Comparison of ENCODE assay signal across 8 mouse cellular contexts in the genomic region with DNA sequence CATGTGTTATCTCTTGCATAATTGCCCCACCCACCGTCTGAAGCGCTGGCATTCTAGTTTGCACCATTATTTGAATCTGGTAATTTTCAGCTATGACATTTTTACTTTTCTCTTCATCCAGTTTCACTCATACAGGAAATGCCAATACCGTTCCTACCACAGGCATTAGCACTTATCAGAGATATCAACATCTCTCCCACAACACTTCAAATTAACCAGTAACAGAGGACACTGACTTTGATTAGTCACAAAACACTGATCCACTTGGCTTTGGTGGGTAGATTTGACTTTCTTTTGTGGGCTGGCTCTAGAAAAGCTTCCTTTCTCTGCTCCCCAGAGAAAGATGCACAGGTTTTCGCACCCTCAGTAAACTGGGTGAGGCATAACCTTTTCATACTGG. TPM values are rescaled to one million over a fixed set of nuclear protein-coding genes. Genes with fewer than 3 reads are reported as not detected.
DNase-seq lines count a peak whose midpoint lies in the region; ATAC-seq and TF ChIP-seq lines count a peak whose summit lies in the region.

No protein-coding gene starts in this region.

- peak overlapping the region; percentile 63; the same call in 1 of the 2 replicates for H3K4me3 ChIP-seq in heart, postnatal 0 days (ENCODE audit: low read depth, low read length)
- H3K4me3 ChIP-seq in midbrain, embryonic 15.5 days, result no peak overlapping the region

- H3K27me3 ChIP-seq in heart, postnatal 0 days (ENCODE audit: control insufficient read depth, insufficient read depth, low read length), result no peaks in the 10 kb centered on the region
- H3K27me3 ChIP-seq in midbrain, embryonic 15.5 days (replicated peaks), result no peaks in the 10 kb centered on the region; the same call in none of the 2 replicates

- no peaks in the 10 kb centered on the region for H3K36me3 ChIP-seq in heart, postnatal 0 days (replicated peaks; ENCODE audit: control insufficient read depth, insufficient read depth, low read length)
- H3K36me3 ChIP-seq in midbrain, embryonic 15.5 days (replicated peaks), result no peaks in the 10 kb centered on the region

- no peak for ATAC-seq in heart, postnatal 0 days (ENCODE audit: insufficient read depth, low read depth)
- ATAC-seq in midbrain, embryonic 15.5 days (replicated peaks), result no peak

- H3K9ac ChIP-seq in heart, postnatal 0 days (replicated peaks; ENCODE audit: low read depth, low read length), result no peak overlapping the region
- no peak overlapping the region for H3K9ac ChIP-seq in midbrain, embryonic 15.5 days

- 41% methylated on average over 4 of the region's 4 CpGs for WGBS in heart, postnatal 0 days
- WGBS in midbrain, embryonic 15.5 days, result 73% methylated on average over 4 of the region's 4 CpGs

- no peak overlapping the region for H3K27ac ChIP-seq in heart, postnatal 0 days (ENCODE audit: low read depth)
- no peak overlapping the region for H3K27ac ChIP-seq in midbrain, embryonic 15.5 days

- H3K4me1 ChIP-seq in heart, postnatal 0 days (ENCODE audit: control insufficient read depth, insufficient read depth), result 0 out of 2 replicates have a peak, but pooled peaks cover under 1% of the 10 kb centered on the region
- H3K4me1 ChIP-seq in midbrain, embryonic 15.5 days, result peaks cover 18% of the 10 kb centered on the region

- intact Hi-C loops in heart, postnatal 14 days (cut with DNase I), result no loop called here

- no peak for DNase-seq in heart, postnatal 0 days (ENCODE audit: low spot score)
- DNase-seq in heart, postnatal 14 days, result no peak
- DNase-seq in T-cell, adult 2 months (ENCODE audit: low spot score), result peak; percentile 34
- DNase-seq in induced T-regulatory cell, adult 2 months (ENCODE audit: low read depth), result peak; percentile 81
- no peak for DNase-seq in cerebellum, adult 8-10 months
- DNase-seq in yolk sac, embryonic 10.5 days (ENCODE audit: low spot score), result no peak
- DNase-seq in frontal cortex, postnatal 10 days (ENCODE audit: low spot score in 2 of 2), result no peak

- peak overlapping the region; percentile 94 for H3K4me2 ChIP-seq in heart, postnatal 0 days (ENCODE audit: low read depth, low read length)
- H3K4me2 ChIP-seq in midbrain, embryonic 15.5 days, result peak overlapping the region; percentile 92; the same call in 1 of the 2 replicates

- H3K9me3 ChIP-seq in heart, postnatal 0 days (replicated peaks; ENCODE audit: control insufficient read depth, low read length), result no peaks in the 10 kb centered on the region
- H3K9me3 ChIP-seq in midbrain, embryonic 15.5 days, result no peaks in the 10 kb centered on the region

- no peak for TF ChIP-seq CTCF in heart, postnatal 0 days (IDR thresholded peaks at IDR 0.05; ENCODE audit: low read depth)

- no peak for TF ChIP-seq EP300 in heart, postnatal 0 days (IDR thresholded peaks at IDR 0.05; ENCODE audit: low read depth)

RNA-seq across cellular contexts. Expression of a gene that starts 3.7 kb away (rescaled TPM):
- 16.3 and 17.2 TPM in 2 replicates for total RNA-seq in heart, postnatal 0 days (2014; rRNA removed; ENCODE audit: low replicate concordance)
- 7.1 and 7.8 TPM in 2 replicates for polyA plus RNA-seq in heart, postnatal 0 days (2015; fragmentation: Nextera tagmentation; extraction: Ambion mirVana)
- total RNA-seq in heart, postnatal 14 days (2021), result 10 to 100 TPM; 19.9 to 23.5 TPM
- 27.2 and 27.6 TPM in 2 replicates for polyA plus RNA-seq in midbrain, embryonic 15.5 days (2015; fragmentation: Nextera tagmentation; extraction: Ambion mirVana)

Comparison
In these comparisons a context has a peak if more than half of its experiments do, and no peak if none do; other contexts are left out.
1. DNase-seq: peak in T-cell, adult 2 months (single experiment) and induced T-regulatory cell, adult 2 months (single experiment); none in heart, postnatal 0 days (single experiment), heart, postnatal 14 days (0 of 2), cerebellum, adult 8-10 months (single experiment), yolk sac, embryonic 10.5 days (single experiment) and frontal cortex, postnatal 10 days (0 of 2).